Mouse (Mus musculus): ENCODE measurements around the gene Morn2. TPM values are rescaled to one million over a fixed set of nuclear protein-coding genes. Genes with fewer than 3 reads are reported as not detected.

The Morn2 gene
- total and polyA plus RNA-seq, 2 experiments from 2014 or later = 17.1 to 54.5 TPM

GRCm38 (mm10) chr17:80345277-80345676 lies 55.3 kb downstream of the Morn2 start:
- ATAC-seq (no peak), DNase-seq (ENCODE audit: low spot score) (peak; percentile 39)
- Histone ChIP-seq H3K4me3 (ENCODE audit: low read length) (no peak overlapping the region), H3K4me2 (ENCODE audit: low read depth, low read length) (no peak overlapping the region), H3K9me3 (ENCODE audit: low read length) (no peaks in the 10 kb centered on the region), H3K9ac (replicated peaks; ENCODE audit: low read length) (no peak overlapping the region), H3K36me3 (ENCODE audit: insufficient read depth, low read length) (no peaks in the 10 kb centered on the region), H3K27ac (no peak overlapping the region), H3K4me1 (ENCODE audit: insufficient read depth, low read length) (no peaks in the 10 kb centered on the region), H3K27me3 (ENCODE audit: insufficient read depth, low read length) (no peaks in the 10 kb centered on the region)
- TF ChIP-seq CTCF (IDR thresholded peaks at IDR 0.05; ENCODE audit: low read depth) = peak; percentile 60
- 76% methylated on average over 4 of the region's 4 CpGs for WGBS

- Histone ChIP-seq H3K36me3 (ENCODE audit: insufficient read depth, low read length) (no peaks in the 10 kb centered on the region), H3K9ac (replicated peaks; ENCODE audit: low read length) (no peak overlapping the region), H3K27me3 (ENCODE audit: insufficient read depth, low read length) (no peaks in the 10 kb centered on the region), H3K4me2 (ENCODE audit: low read depth, low read length) (no peak overlapping the region), H3K9me3 (ENCODE audit: low read length) (no peaks in the 10 kb centered on the region), H3K27ac (no peak overlapping the region), H3K4me3 (ENCODE audit: low read length) (no peak overlapping the region), H3K4me1 (ENCODE audit: insufficient read depth, low read length) (no peaks in the 10 kb centered on the region)
- 12% methylated on average over 11 of the region's 11 CpGs for WGBS
- DNase-seq (ENCODE audit: low spot score) (no peak), ATAC-seq (no peak)
- no peak for TF ChIP-seq CTCF (IDR thresholded peaks at IDR 0.05; ENCODE audit: low read depth)
Measured at GRCm38 (mm10) chr17:80346591-80347125, 56.7 kb downstream of the Morn2 start.

Other genes starting within 250 kb of the Morn2 start
- gene Hnrnpll, start 227.9 kb upstream of the Morn2 start, total RNA-seq (2014; rRNA removed) = 41.8 and 52.7 TPM in 2 replicates
- 40.0 and 40.2 TPM in 2 replicates for gene Hnrnpll, start 227.9 kb upstream of the Morn2 start, polyA plus RNA-seq (2015; fragmentation: Nextera tagmentation; extraction: Ambion mirVana)
- gene Galm, start 162.7 kb upstream of the Morn2 start, total RNA-seq (2014; rRNA removed) = 1.9 and 2.6 TPM in 2 replicates
- gene Galm, start 162.7 kb upstream of the Morn2 start, polyA plus RNA-seq (2015; fragmentation: Nextera tagmentation; extraction: Ambion mirVana) = 2.4 and 2.8 TPM in 2 replicates
- 111 and 129 TPM in 2 replicates for gene Srsf7, start 82.9 kb upstream of the Morn2 start, total RNA-seq (2014; rRNA removed)
- 227 and 240 TPM in 2 replicates for gene Srsf7, start 82.9 kb upstream of the Morn2 start, polyA plus RNA-seq (2015; fragmentation: Nextera tagmentation; extraction: Ambion mirVana)
- not detected in 2 replicates for gene Ttc39d, start 82.7 kb upstream of the Morn2 start, total RNA-seq (2014; rRNA removed)
- gene Ttc39d, start 82.7 kb upstream of the Morn2 start, polyA plus RNA-seq (2015; fragmentation: Nextera tagmentation; extraction: Ambion mirVana) = 0.09 TPM in 1 of 2 replicates, not detected in the other
- 2.1 and 3.3 TPM in 2 replicates for gene Gemin6, start 65.8 kb upstream of the Morn2 start, total RNA-seq (2014; rRNA removed)
- gene Gemin6, start 65.8 kb upstream of the Morn2 start, polyA plus RNA-seq (2015; fragmentation: Nextera tagmentation; extraction: Ambion mirVana) = 17.9 and 19.1 TPM in 2 replicates
- 51.2 and 54.3 TPM in 2 replicates for gene Dhx57, start 273 bp downstream of the Morn2 start, total RNA-seq (2014; rRNA removed)
- 30.0 and 31.5 TPM in 2 replicates for gene Dhx57, start 273 bp downstream of the Morn2 start, polyA plus RNA-seq (2015; fragmentation: Nextera tagmentation; extraction: Ambion mirVana)
- 28.4 and 38.2 TPM in 2 replicates for gene Arhgef33, start 17.2 kb downstream of the Morn2 start, total RNA-seq (2014; rRNA removed)
- 9.0 and 11.1 TPM in 2 replicates for gene Arhgef33, start 17.2 kb downstream of the Morn2 start, polyA plus RNA-seq (2015; fragmentation: Nextera tagmentation; extraction: Ambion mirVana)
- gene Gm10190, start 83.3 kb downstream of the Morn2 start, total RNA-seq (2014; rRNA removed) = not detected in 2 replicates
- gene Gm10190, start 83.3 kb downstream of the Morn2 start, polyA plus RNA-seq (2015; fragmentation: Nextera tagmentation; extraction: Ambion mirVana) = 3.4 and 4.7 TPM in 2 replicates
- 21.2 and 21.5 TPM in 2 replicates for gene Sos1, start 190.2 kb downstream of the Morn2 start, total RNA-seq (2014; rRNA removed)
- 6.5 and 6.8 TPM in 2 replicates for gene Sos1, start 190.2 kb downstream of the Morn2 start, polyA plus RNA-seq (2015; fragmentation: Nextera tagmentation; extraction: Ambion mirVana)

All from hindbrain, postnatal 0 days (tissue).